Mouse (Mus musculus) spleen, adult 2 months (tissue): ENCODE results near the gene Mgp.

Experiments used
- CTCF ChIP-seq: fragments of 200-500 bp; IDR thresholded peaks from 2 replicates; pipeline ENCODE4 v1.5.1; 2011; ENCODE audit warnings: mild to moderate bottlenecking, inconsistent platforms; ENCODE audit not compliant: insufficient read depth, insufficient read length, insufficient replicate concordance; ENCODE audit errors: extremely low read depth
- POLR2A ChIP-seq: fragments of 200-500 bp; IDR thresholded peaks from 2 replicates; pipeline ENCODE4 v1.6.1; 2011; ENCODE audit warnings: low read depth, low read length, inconsistent platforms

- TF ChIP-seq POLR2A (no peak), CTCF (no peak)
Observed at GRCm38 (mm10) chr6:136866150-136866549, 9.5 kb downstream of the Mgp start.
